Mouse (Mus musculus) C2C12 (cell line): ENCODE data around the gene Slc1a3.

Experiments
- CEBPB ChIP-seq: IDR thresholded peaks from one replicate; pipeline ENCODE4 v1.6.1; 2011; ENCODE audit warnings: low read depth, mild to moderate bottlenecking, control low read depth, moderate library complexity
- CTCF ChIP-seq: IDR thresholded peaks from one replicate; pipeline ENCODE4 v1.5.1; 2011; ENCODE audit not compliant: control insufficient read depth, insufficient read depth, insufficient read length
- MYOG ChIP-seq: IDR thresholded peaks from one replicate; pipeline ENCODE4 v1.6.1; 2011; ENCODE audit not compliant: control insufficient read depth, insufficient read length; ENCODE audit errors: extremely low read depth

DNA sequence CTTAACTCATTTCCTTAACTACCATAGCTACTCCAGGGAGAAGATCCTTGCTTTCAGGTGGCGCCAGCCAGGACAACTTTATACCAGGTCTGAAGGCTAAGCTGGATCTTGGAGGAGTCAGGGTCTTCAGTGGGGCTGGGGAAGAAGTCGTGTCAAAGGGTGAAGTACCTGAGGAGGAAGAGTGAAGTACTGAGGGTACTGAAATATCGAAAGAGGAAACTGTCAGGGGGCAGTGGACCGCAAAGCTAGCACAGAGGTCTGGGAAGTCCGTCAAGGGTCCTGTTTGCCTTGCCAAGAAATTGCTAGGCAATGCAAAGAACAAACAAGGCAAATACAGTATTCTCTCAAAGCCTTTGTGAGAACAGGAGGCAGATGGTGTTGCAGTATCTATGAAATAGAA is 29.6 kb downstream of the Slc1a3 start:
- TF ChIP-seq MYOG: no peak
- TF ChIP-seq CTCF: no peak
- TF ChIP-seq CEBPB: no peak
